Mouse (Mus musculus) C2C12 (cell line): ENCODE measurements around the gene Rarres1. TPM values are rescaled to one million over a fixed set of nuclear protein-coding genes. Genes with fewer than 3 reads are reported as not detected.

ENCODE experiments used
- H3K27me3 ChIP-seq: one replicate; pipeline ENCODE4 v1.6.1; 2011; ENCODE audit not compliant: control insufficient read depth, insufficient read depth, insufficient read length
- H3K36me3 ChIP-seq: one replicate; pipeline ENCODE4 v1.6.1; 2011; ENCODE audit not compliant: control insufficient read depth, insufficient read depth
- H3K4me3 ChIP-seq: one replicate; pipeline ENCODE4 v1.5.1; 2011; ENCODE audit warnings: mild to moderate bottlenecking, control low read depth; ENCODE audit not compliant: poor library complexity, insufficient read depth, severe bottlenecking
- H3K79me2 ChIP-seq: one replicate; pipeline ENCODE4 v1.6.1; 2011; ENCODE audit not compliant: control insufficient read depth, insufficient read depth
- H3K79me3 ChIP-seq: one replicate; pipeline ENCODE4 v1.6.1; 2011; ENCODE audit warnings: low read depth, control low read depth
- H3ac ChIP-seq: one replicate; pipeline ENCODE3; 2011; ENCODE audit warnings: low read depth; ENCODE audit not compliant: control insufficient read depth, insufficient read length
- CEBPB ChIP-seq: IDR thresholded peaks from one replicate; pipeline ENCODE4 v1.6.1; 2011; ENCODE audit warnings: low read depth, mild to moderate bottlenecking, control low read depth, moderate library complexity
- CTCF ChIP-seq: IDR thresholded peaks from one replicate; pipeline ENCODE4 v1.5.1; 2011; ENCODE audit not compliant: control insufficient read depth, insufficient read depth, insufficient read length
- FOSL1 ChIP-seq: IDR thresholded peaks from one replicate; pipeline ENCODE4 v1.8.0; 2011; ENCODE audit warnings: mild to moderate bottlenecking, low read length; ENCODE audit not compliant: poor library complexity, insufficient read depth, severe bottlenecking
- MAX ChIP-seq: IDR thresholded peaks from one replicate; pipeline ENCODE4 v1.6.1; 2011; ENCODE audit warnings: mild to moderate bottlenecking, control low read depth
- MYOD1 ChIP-seq: IDR thresholded peaks from one replicate; pipeline ENCODE4 v1.6.1; 2011; ENCODE audit warnings: low read depth; ENCODE audit not compliant: control insufficient read depth, insufficient read length
- MYOG ChIP-seq: IDR thresholded peaks from one replicate; pipeline ENCODE4 v1.6.1; 2011; ENCODE audit not compliant: control insufficient read depth, insufficient read length; ENCODE audit errors: extremely low read depth
- USF1 ChIP-seq: IDR thresholded peaks from one replicate; pipeline ENCODE4 v1.6.1; 2011; ENCODE audit warnings: low read depth, mild to moderate bottlenecking, control low read depth, moderate library complexity
- long read RNA-seq, 2 experiments: library from polyadenylated mRNA; unstranded; transcript quantifications; one replicate each; pipeline ENCODE4 v2.0.0; 2019 to 2020
- polyA plus RNA-seq: library from polyadenylated mRNA; unstranded; fragments of >200 nt; fragmentation: generic; extraction: Trizol; gene quantifications from one replicate; pipeline ENCODE4 v1.2.1, GENCODE M21; 2012; ENCODE audit warnings: missing spikeins

Rarres1 gene
- not detected for polyA plus RNA-seq
- long read RNA-seq, experiment 1: 0 reads
- long read RNA-seq, experiment 2: 0 reads

GRCm38 (mm10) chr3:67515274-67515801, at the start of gene Rarres1:
Gene Rarres1 (minus strand): TSS chr3:67515523.
- Histone ChIP-seq H3K79me3 (no peaks in the 10 kb centered on the region), H3K79me2 (no peaks in the 10 kb centered on the region), H3K27me3 (peaks cover 32% of the 10 kb centered on the region), H3K4me3 (no peak within 1 kb of the TSS), H3ac (no peak within 1 kb of the TSS), H3K36me3 (no peaks in the 10 kb centered on the region)
- no peak for TF ChIP-seq CEBPB
- no peak for TF ChIP-seq MAX
- TF ChIP-seq USF1: no peak
- no peak for TF ChIP-seq MYOD1
- TF ChIP-seq CTCF: no peak
- TF ChIP-seq FOSL1: no peak
- no peak for TF ChIP-seq MYOG

- Histone ChIP-seq H3K79me2 (no peaks in the 10 kb centered on the region), H3K36me3 (no peaks in the 10 kb centered on the region), H3K4me3 (no peak overlapping the region)
Measured at GRCm38 (mm10) chr3:67564731-67565357, 49.5 kb upstream of the Rarres1 start.

GRCm38 (mm10) chr3:67557718-67558354, 42.5 kb upstream of the Rarres1 start:
- no peak overlapping the region for H3K4me3 ChIP-seq

More at GRCm38 (mm10) chr3:67564731-67565357, 49.5 kb upstream of the Rarres1 start:
- H3K79me3 ChIP-seq: no peaks in the 10 kb centered on the region
- H3ac ChIP-seq: no peak overlapping the region
- peaks cover 12% of the 10 kb centered on the region for H3K27me3 ChIP-seq
- TF ChIP-seq MYOG (no peak), MYOD1 (no peak), USF1 (no peak), CTCF (no peak), FOSL1 (no peak), CEBPB (no peak), MAX (no peak)

GRCm38 (mm10) chr3:67557200-67557651, 41.9 kb upstream of the Rarres1 start:
- Histone ChIP-seq H3K79me2 (no peaks in the 10 kb centered on the region), H3K27me3 (peaks cover 3% of the 10 kb centered on the region), H3K4me3 (no peak overlapping the region), H3K36me3 (no peaks in the 10 kb centered on the region), H3ac (no peak overlapping the region), H3K79me3 (no peaks in the 10 kb centered on the region)
- TF ChIP-seq MYOD1 (no peak), MYOG (no peak), MAX (no peak), CTCF (no peak), CEBPB (no peak), USF1 (no peak), FOSL1 (no peak)

More at GRCm38 (mm10) chr3:67557718-67558354, 42.5 kb upstream of the Rarres1 start:
- Histone ChIP-seq H3ac (no peak overlapping the region), H3K36me3 (no peaks in the 10 kb centered on the region), H3K79me2 (no peaks in the 10 kb centered on the region), H3K79me3 (no peaks in the 10 kb centered on the region), H3K27me3 (peaks cover 3% of the 10 kb centered on the region)
- TF ChIP-seq MAX: no peak
- TF ChIP-seq MYOD1: no peak
- TF ChIP-seq FOSL1: no peak
- no peak for TF ChIP-seq USF1
- TF ChIP-seq CTCF: no peak
- no peak for TF ChIP-seq MYOG

GRCm38 (mm10) chr3:67555211-67555610, 39.9 kb upstream of the Rarres1 start:
- no peaks in the 10 kb centered on the region for H3K36me3 ChIP-seq
- no peaks in the 10 kb centered on the region for H3K79me2 ChIP-seq
- H3ac ChIP-seq: no peak overlapping the region
- no peaks in the 10 kb centered on the region for H3K79me3 ChIP-seq
- TF ChIP-seq MYOG (no peak), MYOD1 (no peak), CTCF (no peak), FOSL1 (no peak), CEBPB (no peak), USF1 (no peak), MAX (no peak)
- no peak overlapping the region for H3K4me3 ChIP-seq
- H3K27me3 ChIP-seq: no peaks in the 10 kb centered on the region
